Mouse (Mus musculus): Measurements from ENCODE around the gene Myo3a. TPM values are rescaled to one million over a fixed set of nuclear protein-coding genes. Genes with fewer than 3 reads are reported as not detected.

Gene Myo3a
- polyA plus RNA-seq, 1 experiment from 2014 or later, result not detected

GRCm38 (mm10) chr2:22648394-22648793, 421.1 kb downstream of the Myo3a start:
- Histone ChIP-seq H3K4me1 (ENCODE audit: control insufficient read depth, insufficient read depth, low read length) (no peaks in the 10 kb centered on the region), H3K4me3 (ENCODE audit: low read depth, low read length) (no peak overlapping the region), H3K27ac (replicated peaks; ENCODE audit: low read depth, low read length) (no peak overlapping the region), H3K9me3 (ENCODE audit: control insufficient read depth, low read length) (no peaks in the 10 kb centered on the region), H3K36me3 (ENCODE audit: control insufficient read depth, insufficient read depth, low read length) (no peaks in the 10 kb centered on the region), H3K4me2 (ENCODE audit: low read depth, low read length) (no peak overlapping the region), H3K9ac (ENCODE audit: low read depth, low read length) (no peak overlapping the region), H3K27me3 (replicated peaks; ENCODE audit: control insufficient read depth, insufficient read depth, low read length) (no peaks in the 10 kb centered on the region)
- 52% methylated on average over 1 of the region's 1 CpGs for WGBS
- ATAC-seq (ENCODE audit: low read depth) (no peak), DNase-seq (ENCODE audit: low spot score) (peak; percentile 30)

- ATAC-seq (ENCODE audit: low read depth) (no peak), DNase-seq (ENCODE audit: low spot score) (no peak)
- WGBS, result 83% methylated on average over 4 of the region's 4 CpGs
These were observed 424.5 kb downstream of the Myo3a start for GRCm38 (mm10) chr2:22651826-22652225.

GRCm38 (mm10) chr2:22663731-22664130, 436.4 kb downstream of the Myo3a start:
- Histone ChIP-seq H3K4me2 (ENCODE audit: low read depth, low read length) (no peak overlapping the region), H3K4me3 (ENCODE audit: low read depth, low read length) (no peak overlapping the region), H3K4me1 (ENCODE audit: control insufficient read depth, insufficient read depth, low read length) (no peaks in the 10 kb centered on the region), H3K9ac (ENCODE audit: low read depth, low read length) (no peak overlapping the region), H3K27me3 (replicated peaks; ENCODE audit: control insufficient read depth, insufficient read depth, low read length) (no peaks in the 10 kb centered on the region), H3K36me3 (ENCODE audit: control insufficient read depth, insufficient read depth, low read length) (no peaks in the 10 kb centered on the region), H3K9me3 (ENCODE audit: control insufficient read depth, low read length) (no peaks in the 10 kb centered on the region), H3K27ac (replicated peaks; ENCODE audit: low read depth, low read length) (no peak overlapping the region)
- DNase-seq (ENCODE audit: low spot score) (no peak), ATAC-seq (ENCODE audit: low read depth) (no peak)
- WGBS, result 68% methylated on average over 1 of the region's 1 CpGs

More at GRCm38 (mm10) chr2:22651826-22652225, 424.5 kb downstream of the Myo3a start:
- Histone ChIP-seq H3K4me1 (ENCODE audit: control insufficient read depth, insufficient read depth, low read length) (no peaks in the 10 kb centered on the region), H3K9me3 (ENCODE audit: control insufficient read depth, low read length) (no peaks in the 10 kb centered on the region), H3K36me3 (ENCODE audit: control insufficient read depth, insufficient read depth, low read length) (no peaks in the 10 kb centered on the region), H3K4me2 (ENCODE audit: low read depth, low read length) (no peak overlapping the region), H3K9ac (ENCODE audit: low read depth, low read length) (no peak overlapping the region), H3K27ac (replicated peaks; ENCODE audit: low read depth, low read length) (no peak overlapping the region), H3K27me3 (replicated peaks; ENCODE audit: control insufficient read depth, insufficient read depth, low read length) (no peaks in the 10 kb centered on the region), H3K4me3 (ENCODE audit: low read depth, low read length) (no peak overlapping the region)

Small RNA genes lying within 50 kb of the gene (microRNA-seq; reads per million reads assigned to microRNA genes)
- gene Gm23636 (ENCODE audit: borderline number of aligned reads) (not detected), gene Mir3967 (ENCODE audit: borderline number of aligned reads) (not detected)
